Mouse (Mus musculus) c-Kit-positive CD71-positive TER-119-negative erythroid progenitor cells, embryonic 14.5 days (primary cell): ENCODE data around the gene Tbxas1.

Experiments
- DNase-seq: peaks from one replicate; pipeline ENCODE4 v3.0.0-alpha.2; 2013; ENCODE audit warnings: low read depth

The Tbxas1 gene

GRCm38 (mm10) chr6:38960791-38961426 lies 85.7 kb downstream of the Tbxas1 start:
- DNase-seq, result no peak

- no peak for DNase-seq
Observed at GRCm38 (mm10) chr6:38961427-38962033, 86.3 kb downstream of the Tbxas1 start.

- DNase-seq, result peak; percentile 32
Observed at GRCm38 (mm10) chr6:38966839-38967238, 91.6 kb downstream of the Tbxas1 start.

- DNase-seq, result no peak
Observed at GRCm38 (mm10) chr6:38967288-38967687, 92.1 kb downstream of the Tbxas1 start.

- DNase-seq, result no peak
Observed at GRCm38 (mm10) chr6:38967988-38968387, 92.8 kb downstream of the Tbxas1 start.

- no peak for DNase-seq
Observed at GRCm38 (mm10) chr6:38969944-38970740, 94.9 kb downstream of the Tbxas1 start.

GRCm38 (mm10) chr6:38970759-38971158 lies 95.6 kb downstream of the Tbxas1 start:
- no peak for DNase-seq

GRCm38 (mm10) chr6:38972826-38973225 lies 97.6 kb downstream of the Tbxas1 start:
- no peak for DNase-seq

- no peak for DNase-seq
Observed at GRCm38 (mm10) chr6:38973441-38974161, 98.4 kb downstream of the Tbxas1 start.

GRCm38 (mm10) chr6:38974162-38974525 lies 98.9 kb downstream of the Tbxas1 start:
- no peak for DNase-seq

- no peak for DNase-seq
Observed at GRCm38 (mm10) chr6:38974536-38975268, 99.5 kb downstream of the Tbxas1 start.

GRCm38 (mm10) chr6:38975866-38976265 lies 100.7 kb downstream of the Tbxas1 start:
- DNase-seq, result no peak

- DNase-seq, result no peak
Observed at GRCm38 (mm10) chr6:38976355-38976754, 101.2 kb downstream of the Tbxas1 start.

GRCm38 (mm10) chr6:38980921-38981715 lies 105.9 kb downstream of the Tbxas1 start:
- no peak for DNase-seq

GRCm38 (mm10) chr6:38982071-38982470 lies 106.9 kb downstream of the Tbxas1 start:
- DNase-seq, result no peak

GRCm38 (mm10) chr6:38982656-38983055 lies 107.5 kb downstream of the Tbxas1 start:
- no peak for DNase-seq

GRCm38 (mm10) chr6:38983060-38983459 lies 107.9 kb downstream of the Tbxas1 start:
- no peak for DNase-seq

GRCm38 (mm10) chr6:38984626-38985025 lies 109.4 kb downstream of the Tbxas1 start:
- DNase-seq, result no peak

- no peak for DNase-seq
Observed at GRCm38 (mm10) chr6:38986641-38987040, 111.4 kb downstream of the Tbxas1 start.

- peak; percentile 16 for DNase-seq
Observed at GRCm38 (mm10) chr6:38992016-38992415, 116.8 kb downstream of the Tbxas1 start.

GRCm38 (mm10) chr6:38995774-38996173 lies 120.6 kb downstream of the Tbxas1 start:
- DNase-seq, result no peak
